Mouse (Mus musculus) megakaryocyte, embryonic 14.5 days (primary cell): ENCODE results near the gene Cfap126.

Source experiments
- FLI1 ChIP-seq: IDR thresholded peaks from 2 replicates; pipeline ENCODE4 v1.6.1; 2012; ENCODE audit warnings: low read length, inconsistent platforms, mixed read lengths
- GATA1 ChIP-seq: IDR thresholded peaks from 3 replicates; pipeline ENCODE4 v1.6.1; 2012; ENCODE audit warnings: mixed read lengths, low read length, inconsistent platforms, borderline replicate concordance

GRCm38 (mm10) chr1:171113873-171114299 lies at the start of gene Cfap126:
- TF ChIP-seq GATA1 (no peak), FLI1 (0 out of 2 replicates have a peak, but pooled peaks have one; percentile 28)
